In the genomic region with DNA sequence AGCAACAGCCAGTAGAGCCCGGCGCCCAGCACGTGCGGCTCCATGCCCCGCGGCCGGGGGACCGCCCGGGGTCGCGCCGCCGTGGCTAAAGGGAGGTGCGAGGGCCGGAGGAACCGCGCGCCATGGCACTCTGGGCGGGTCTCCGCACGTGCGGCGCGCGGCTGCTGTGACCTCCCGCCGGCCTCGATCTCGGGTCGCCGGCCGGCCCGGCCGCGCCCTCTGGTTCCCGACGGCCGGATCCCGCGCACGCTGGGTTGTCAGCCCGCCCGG, we compare ENCODE assay signal across 1 mouse cellular context.
TF ChIP-seq lines count a peak whose summit lies in the region.

No protein-coding gene starts in this region.

TF ChIP-seq in MEL, 35 proteins besides CTCF, POLR2A, EP300 and RAD21 (continued from another document):
- TF ChIP-seq NELFE (IDR thresholded peaks at IDR 0.05; ENCODE audit: low read depth, low read length): peak; percentile 64
- TF ChIP-seq GABPA (IDR thresholded peaks at IDR 0.05; ENCODE audit: low read depth, low read length): no peak
- TF ChIP-seq SMC3 (IDR thresholded peaks at IDR 0.05; ENCODE audit: low read depth, low read length): no peak
- peak; percentile 76; the same call in 1 of the 2 replicates for TF ChIP-seq BHLHE40 (IDR thresholded peaks at IDR 0.05; ENCODE audit: borderline replicate concordance, low read depth, low read length)
- TF ChIP-seq SIN3A (IDR thresholded peaks at IDR 0.05; ENCODE audit: low read length): 0 out of 2 replicates have a peak, but pooled peaks have one; percentile 14
- TF ChIP-seq CHD2 (IDR thresholded peaks at IDR 0.05; ENCODE audit: low read length): no peak
- TF ChIP-seq ZMIZ1 (IDR thresholded peaks at IDR 0.05; ENCODE audit: low read depth, low read length): 0 out of 2 replicates have a peak, but pooled peaks have one; percentile 32
- TF ChIP-seq MAX (IDR thresholded peaks at IDR 0.05; ENCODE audit: low read length): 0 out of 2 replicates have a peak, but pooled peaks have one; percentile 50
